In genomic region chr16:35860236-35860635, GRCm38 (mm10) we compare ENCODE assay signal across 21 mouse cellular contexts.
"Had no signal": no experiment of that assay in that cellular context is flagged by ENCODE, and none has a peak within 500 bp of the region (broad histone marks: within the 10 kb centered on the region; RNA-seq: fewer than 3 reads in every experiment).

No protein-coding gene starts in this region.

- H3K4me2 ChIP-seq: kidney, embryonic 15.5 days; limb, embryonic 12.5 days; limb, embryonic 15.5 days; liver, embryonic 11.5 days; midbrain, embryonic 13.5 days; neural tube, embryonic 13.5 days; stomach, embryonic 15.5 days had no signal

- H3K9ac ChIP-seq: kidney, embryonic 15.5 days; limb, embryonic 12.5 days; limb, embryonic 15.5 days; liver, embryonic 14.5 days; liver, postnatal 0 days; midbrain, embryonic 13.5 days; neural tube, embryonic 13.5 days; stomach, embryonic 15.5 days had no signal

- H3K36me3 ChIP-seq: kidney, embryonic 15.5 days; limb, embryonic 12.5 days; limb, embryonic 15.5 days; midbrain, embryonic 10.5 days; midbrain, embryonic 13.5 days; neural tube, embryonic 13.5 days; stomach, embryonic 15.5 days had no signal

- H3K9me3 ChIP-seq: kidney, embryonic 15.5 days; limb, embryonic 12.5 days; limb, embryonic 15.5 days; midbrain, embryonic 10.5 days; neural tube, embryonic 13.5 days; stomach, embryonic 15.5 days had no signal

- ATAC-seq: intestine, postnatal 0 days; liver, postnatal 0 days; midbrain, embryonic 13.5 days; midbrain, embryonic 16.5 days had no signal

- H3K27me3 ChIP-seq: kidney, embryonic 15.5 days; limb, embryonic 12.5 days; limb, embryonic 15.5 days; megakaryocyte, embryonic 14.5 days; midbrain, embryonic 13.5 days; neural tube, embryonic 13.5 days; stomach, embryonic 15.5 days had no signal

- H3K4me1 ChIP-seq: limb, embryonic 12.5 days; limb, embryonic 15.5 days; midbrain, embryonic 10.5 days; midbrain, embryonic 13.5 days; neural tube, embryonic 13.5 days; stomach, embryonic 15.5 days had no signal

- DNase-seq: kidney, adult 8-10 months; kidney, postnatal 25 days; left cerebral cortex, postnatal 4 days; liver, postnatal 0 days; retina, postnatal 1 day; right cerebral cortex, postnatal 25 days; spleen, adult 18-20 months; thymus, postnatal 25 days had no signal

- H3K27ac ChIP-seq: kidney, embryonic 15.5 days; limb, embryonic 12.5 days; limb, embryonic 15.5 days; liver, embryonic 14.5 days; midbrain, embryonic 10.5 days; midbrain, embryonic 13.5 days; neural tube, embryonic 13.5 days; stomach, embryonic 15.5 days had no signal

- H3K4me3 ChIP-seq: kidney, embryonic 15.5 days; limb, embryonic 12.5 days; limb, embryonic 15.5 days; megakaryocyte, embryonic 14.5 days; midbrain, embryonic 10.5 days; midbrain, embryonic 13.5 days; myocyte; neural tube, embryonic 13.5 days; stomach, embryonic 15.5 days had no signal
